Mouse (Mus musculus) ES-Bruce4 (cell line): ENCODE results near the gene St6gal1. TPM values are rescaled to one million over a fixed set of nuclear protein-coding genes. Genes with fewer than 3 reads are reported as not detected.

Experiments used
- H3K27ac ChIP-seq: 2 replicates; pipeline ENCODE4 v1.5.1; 2012; ENCODE audit warnings: low read length, inconsistent platforms; ENCODE audit not compliant: insufficient read depth
- H3K27me3 ChIP-seq: 2 replicates; pipeline ENCODE4 v1.6.1; 2012; ENCODE audit warnings: mild to moderate bottlenecking, low read length, inconsistent platforms; ENCODE audit not compliant: control insufficient read depth, poor library complexity, insufficient read depth, severe bottlenecking
- H3K36me3 ChIP-seq: 2 replicates; pipeline ENCODE4 v1.6.1; 2012; ENCODE audit warnings: inconsistent platforms, mild to moderate bottlenecking, low read length, moderate library complexity; ENCODE audit not compliant: control insufficient read depth, poor library complexity, insufficient read depth, severe bottlenecking
- H3K4me1 ChIP-seq: one replicate; pipeline ENCODE4 v1.8.1; 2011; ENCODE audit warnings: low read length; ENCODE audit not compliant: control insufficient read depth, insufficient read depth
- H3K4me3 ChIP-seq: 2 replicates; pipeline ENCODE4 v1.5.1; 2011; ENCODE audit warnings: low read depth, mild to moderate bottlenecking, low read length
- H3K9ac ChIP-seq: 2 replicates; pipeline ENCODE4 v1.6.1; 2012; ENCODE audit warnings: low read depth, mild to moderate bottlenecking, inconsistent platforms; ENCODE audit not compliant: poor library complexity, severe bottlenecking
- H3K9me3 ChIP-seq: replicated peaks from 2 replicates; pipeline ENCODE4 v1.6.1; 2012; ENCODE audit warnings: mild to moderate bottlenecking, low read length, inconsistent platforms; ENCODE audit not compliant: control insufficient read depth, poor library complexity, insufficient read depth, severe bottlenecking
- CTCF ChIP-seq: IDR thresholded peaks from one replicate; pipeline ENCODE4 v1.8.1; 2011; ENCODE audit warnings: low read depth, low read length
- EP300 ChIP-seq: IDR thresholded peaks from 2 replicates; pipeline ENCODE4 v1.6.1; 2011; ENCODE audit warnings: low read depth, low read length; ENCODE audit not compliant: insufficient read depth
- POLR2A ChIP-seq: IDR thresholded peaks from one replicate; pipeline ENCODE4 v1.8.1; 2011; ENCODE audit warnings: low read length; ENCODE audit not compliant: insufficient read depth
- polyA plus RNA-seq: library from polyadenylated mRNA; stranded (reverse); fragments of >200 nt; gene quantifications from 2 replicates; pipeline ENCODE4 v1.2.4, GENCODE M21; 2011; ENCODE audit warnings: low read depth; ENCODE audit not compliant: missing spikeins, insufficient read depth, insufficient read length

Gene St6gal1
- polyA plus RNA-seq, 1 experiment, result 14.0 TPM

GRCm38 (mm10) chr16:23294236-23294635 is 69.7 kb downstream of the St6gal1 start:
- Histone ChIP-seq H3K36me3 (no peaks in the 10 kb centered on the region), H3K9me3 (no peaks in the 10 kb centered on the region), H3K4me3 (no peak overlapping the region), H3K27ac (no peak overlapping the region), H3K27me3 (no peaks in the 10 kb centered on the region), H3K4me1 (no peaks in the 10 kb centered on the region), H3K9ac (no peak overlapping the region)
- TF ChIP-seq CTCF, result no peak
- no peak for TF ChIP-seq EP300
- no peak for TF ChIP-seq POLR2A

- TF ChIP-seq POLR2A, result no peak
- no peak for TF ChIP-seq EP300
- TF ChIP-seq CTCF, result no peak
- Histone ChIP-seq H3K9ac (no peak overlapping the region), H3K27ac (no peak overlapping the region), H3K36me3 (no peaks in the 10 kb centered on the region), H3K9me3 (no peaks in the 10 kb centered on the region), H3K4me1 (no peaks in the 10 kb centered on the region), H3K4me3 (no peak overlapping the region), H3K27me3 (no peaks in the 10 kb centered on the region)
These were observed 70.2 kb downstream of the St6gal1 start for GRCm38 (mm10) chr16:23294747-23295146.

- H3K4me3 ChIP-seq, result no peak overlapping the region
- no peak overlapping the region for H3K9ac ChIP-seq
- no peaks in the 10 kb centered on the region for H3K4me1 ChIP-seq
- no peak overlapping the region for H3K27ac ChIP-seq
- TF ChIP-seq CTCF, result no peak
- TF ChIP-seq POLR2A, result no peak
- no peak for TF ChIP-seq EP300
- H3K9me3 ChIP-seq, result no peaks in the 10 kb centered on the region
- H3K27me3 ChIP-seq, result no peaks in the 10 kb centered on the region
- no peaks in the 10 kb centered on the region for H3K36me3 ChIP-seq
These were observed 71.2 kb downstream of the St6gal1 start for GRCm38 (mm10) chr16:23295720-23296119.

GRCm38 (mm10) chr16:23296721-23297120 is 72.2 kb downstream of the St6gal1 start:
- H3K27me3 ChIP-seq, result no peaks in the 10 kb centered on the region
- H3K36me3 ChIP-seq, result no peaks in the 10 kb centered on the region
- H3K9me3 ChIP-seq, result no peaks in the 10 kb centered on the region
- no peak overlapping the region for H3K9ac ChIP-seq
- TF ChIP-seq EP300 (no peak), POLR2A (no peak), CTCF (no peak)
- no peak overlapping the region for H3K4me3 ChIP-seq
- H3K27ac ChIP-seq, result no peak overlapping the region
- no peaks in the 10 kb centered on the region for H3K4me1 ChIP-seq

GRCm38 (mm10) chr16:23298441-23298840 is 73.9 kb downstream of the St6gal1 start:
- Histone ChIP-seq H3K27me3 (no peaks in the 10 kb centered on the region), H3K9ac (no peak overlapping the region), H3K36me3 (no peaks in the 10 kb centered on the region), H3K4me1 (no peaks in the 10 kb centered on the region), H3K4me3 (no peak overlapping the region), H3K27ac (no peak overlapping the region), H3K9me3 (no peaks in the 10 kb centered on the region)
- no peak for TF ChIP-seq EP300
- TF ChIP-seq POLR2A, result no peak
- no peak for TF ChIP-seq CTCF

- Histone ChIP-seq H3K9me3 (no peaks in the 10 kb centered on the region), H3K4me1 (no peaks in the 10 kb centered on the region), H3K27ac (no peak overlapping the region), H3K4me3 (no peak overlapping the region), H3K27me3 (no peaks in the 10 kb centered on the region), H3K9ac (no peak overlapping the region), H3K36me3 (no peaks in the 10 kb centered on the region)
- no peak for TF ChIP-seq EP300
- no peak for TF ChIP-seq CTCF
- TF ChIP-seq POLR2A, result no peak
These were observed 74.4 kb downstream of the St6gal1 start for GRCm38 (mm10) chr16:23298911-23299310.
